Mouse (Mus musculus) MEL (cell line): ENCODE results near the gene Tia1. TPM values are rescaled to one million over a fixed set of nuclear protein-coding genes. Genes with fewer than 3 reads are reported as not detected.
A peak's percentile ranks its signal among the peaks of the same experiment; 100 is the strongest.

Experiments
- DNase-seq: peaks from one replicate; pipeline ENCODE4 v3.0.0; 2011; ENCODE audit warnings: low read depth, low spot score
- H3K27ac ChIP-seq: 2 replicates; pipeline ENCODE4 v1.5.1; 2012; ENCODE audit warnings: low read depth, mild to moderate bottlenecking, control low read depth, low read length, moderate library complexity; ENCODE audit not compliant: control insufficient read depth
- H3K27me3 ChIP-seq, 2 experiments: fragments of 150-350 bp in 1 of 2; sonication (generic) in 1 of 2; 2 replicates each; pipeline ENCODE4 v1.6.1; 2012; ENCODE audit warnings: low read length in 2 of 2, mild to moderate bottlenecking in 2 of 2, improper control_type of control experiment in 1 of 2, moderate library complexity in 1 of 2; ENCODE audit not compliant: insufficient read depth in 2 of 2, control insufficient read depth in 1 of 2
- H3K36me3 ChIP-seq, 2 experiments: 2 replicates each; pipeline ENCODE4 v1.6.1; 2012 to 2014; ENCODE audit warnings: low read length in 2 of 2, improper control_type of control experiment in 1 of 2, inconsistent platforms in 1 of 2, mild to moderate bottlenecking in 1 of 2; ENCODE audit not compliant: insufficient read depth in 2 of 2, control insufficient read depth in 1 of 2
- H3K4me1 ChIP-seq, 2 experiments: fragments of 150-350 bp in 1 of 2; sonication (generic) in 1 of 2; 2 replicates each; pipeline ENCODE4 v1.6.1; 2012; ENCODE audit warnings: low read length in 2 of 2, improper control_type of control experiment in 1 of 2, mild to moderate bottlenecking in 1 of 2; ENCODE audit not compliant: insufficient read depth in 2 of 2, control insufficient read depth in 1 of 2
- H3K4me3 ChIP-seq, 2 experiments: fragments of 150-350 bp in 1 of 2; sonication (generic) in 1 of 2; 2 replicates each; pipeline ENCODE4 v1.5.1; 2012; ENCODE audit warnings: low read depth in 2 of 2, low read length in 2 of 2, mild to moderate bottlenecking in 2 of 2, moderate library complexity in 2 of 2, control low read depth in 1 of 2, improper control_type of control experiment in 1 of 2; ENCODE audit not compliant: control insufficient read depth in 1 of 2, insufficient read depth in 1 of 2
- H3K79me2 ChIP-seq: 2 replicates; pipeline ENCODE4 v1.6.1; 2012; ENCODE audit warnings: mild to moderate bottlenecking, low read length, moderate library complexity; ENCODE audit not compliant: control insufficient read depth, poor library complexity, insufficient read depth
- H3K9ac ChIP-seq: 2 replicates; pipeline ENCODE4 v1.6.1; 2012; ENCODE audit warnings: low read depth, mild to moderate bottlenecking, control low read depth, low read length, moderate library complexity; ENCODE audit not compliant: control insufficient read depth, poor library complexity, severe bottlenecking
- H3K9me3 ChIP-seq: fragments of 150-350 bp; sonication (generic); replicated peaks from 2 replicates; pipeline ENCODE4 v1.6.1; 2012; ENCODE audit warnings: mild to moderate bottlenecking, low read length, improper control_type of control experiment, moderate library complexity; ENCODE audit not compliant: insufficient read depth
- BHLHE40 ChIP-seq: IDR thresholded peaks from 2 replicates; pipeline ENCODE4 v1.6.1; 2012; ENCODE audit warnings: low read depth, mild to moderate bottlenecking, inconsistent platforms, low read length, improper control_type of control experiment, borderline replicate concordance
- CHD2 ChIP-seq: IDR thresholded peaks from 2 replicates; pipeline ENCODE4 v1.6.1; 2011; ENCODE audit warnings: low read length, improper control_type of control experiment
- CTCF ChIP-seq, 3 experiments: IDR thresholded peaks in 2 of 3; conservative IDR thresholded peaks in 1 of 3; 2 replicates each; pipeline ENCODE4 v1.5.1; 2011 to 2012; ENCODE audit warnings: low read length in 3 of 3, low read depth in 2 of 3, mild to moderate bottlenecking in 2 of 3, improper control_type of control experiment in 1 of 3, inconsistent platforms in 1 of 3, mixed read lengths in 1 of 3, moderate library complexity in 1 of 3; ENCODE audit not compliant: control insufficient read depth in 1 of 3, insufficient read depth in 1 of 3, poor library complexity in 1 of 3, severe bottlenecking in 1 of 3
- ELF1 ChIP-seq: IDR thresholded peaks from 2 replicates; pipeline ENCODE4 v1.6.1; 2014; ENCODE audit warnings: low read depth, mild to moderate bottlenecking, inconsistent platforms, low read length, improper control_type of control experiment, moderate library complexity
- EP300 ChIP-seq, 2 experiments: IDR thresholded peaks; 2 replicates each; pipeline ENCODE4 v1.6.1; 2011; ENCODE audit warnings: improper control_type of control experiment in 2 of 2, low read length in 2 of 2, low read depth in 1 of 2, mild to moderate bottlenecking in 1 of 2
- ETS1 ChIP-seq: IDR thresholded peaks from 2 replicates; pipeline ENCODE4 v1.6.1; 2012; ENCODE audit warnings: low read depth, mild to moderate bottlenecking, inconsistent platforms, low read length, improper control_type of control experiment, moderate library complexity
- GATA1 ChIP-seq: IDR thresholded peaks from 2 replicates; pipeline ENCODE4 v1.6.1; 2011; ENCODE audit warnings: low read depth, low read length, improper control_type of control experiment
- JUND ChIP-seq: IDR thresholded peaks from 2 replicates; pipeline ENCODE4 v1.6.1; 2011; ENCODE audit warnings: low read depth, mild to moderate bottlenecking, improper control_type of control experiment, low read length
- MAFK ChIP-seq: IDR thresholded peaks from 2 replicates; pipeline ENCODE4 v1.6.1; 2011; ENCODE audit warnings: low read depth, mild to moderate bottlenecking, low read length, improper control_type of control experiment, borderline replicate concordance
- MAX ChIP-seq: IDR thresholded peaks from 2 replicates; pipeline ENCODE4 v1.6.1; 2011; ENCODE audit warnings: low read length, improper control_type of control experiment
- MAZ ChIP-seq: IDR thresholded peaks from 2 replicates; pipeline ENCODE4 v1.6.1; 2012; ENCODE audit warnings: low read depth, mild to moderate bottlenecking, inconsistent platforms, low read length, improper control_type of control experiment
- MEF2A ChIP-seq: IDR thresholded peaks from 2 replicates; pipeline ENCODE4 v1.6.1; 2014; ENCODE audit warnings: low read depth, mild to moderate bottlenecking, inconsistent platforms, low read length, improper control_type of control experiment; ENCODE audit not compliant: poor library complexity, insufficient replicate concordance, severe bottlenecking; ENCODE audit errors: extremely low read depth
- MXI1 ChIP-seq: IDR thresholded peaks from 2 replicates; pipeline ENCODE4 v1.6.1; 2011; ENCODE audit warnings: mild to moderate bottlenecking, low read depth, low read length, improper control_type of control experiment
- MYB ChIP-seq: IDR thresholded peaks from 2 replicates; pipeline ENCODE4 v1.6.1; 2011; ENCODE audit warnings: mild to moderate bottlenecking, low read depth, low read length, improper control_type of control experiment
- MYC ChIP-seq: IDR thresholded peaks from 2 replicates; pipeline ENCODE4 v1.6.1; 2011; ENCODE audit warnings: low read depth, mild to moderate bottlenecking, low read length, improper control_type of control experiment, moderate library complexity
- NELFE ChIP-seq: IDR thresholded peaks from 2 replicates; pipeline ENCODE4 v1.6.1; 2011; ENCODE audit warnings: low read depth, low read length, improper control_type of control experiment
- NRF1 ChIP-seq: IDR thresholded peaks from 2 replicates; pipeline ENCODE4 v1.6.1; 2014; ENCODE audit warnings: low read depth, mild to moderate bottlenecking, inconsistent platforms, low read length, improper control_type of control experiment, moderate library complexity; ENCODE audit not compliant: poor library complexity, insufficient read depth, severe bottlenecking
- POLR2AphosphoS2 ChIP-seq: IDR thresholded peaks from 2 replicates; pipeline ENCODE4 v1.6.1; 2011; ENCODE audit warnings: low read length, improper control_type of control experiment
- POLR2AphosphoS5 ChIP-seq: IDR thresholded peaks from 2 replicates; pipeline ENCODE4 v1.6.1; 2012; ENCODE audit warnings: low read depth, borderline replicate concordance, mild to moderate bottlenecking, inconsistent platforms, low read length, moderate library complexity, mixed read lengths
- RAD21 ChIP-seq: IDR thresholded peaks from 2 replicates; pipeline ENCODE4 v1.6.1; 2011; ENCODE audit warnings: mild to moderate bottlenecking, low read depth, low read length, improper control_type of control experiment
- RCOR1 ChIP-seq: IDR thresholded peaks from 2 replicates; pipeline ENCODE4 v1.6.1; 2012; ENCODE audit warnings: low read depth, mild to moderate bottlenecking, inconsistent platforms, low read length, improper control_type of control experiment
- SIN3A ChIP-seq: IDR thresholded peaks from 2 replicates; pipeline ENCODE4 v1.6.1; 2012; ENCODE audit warnings: low read length, improper control_type of control experiment, inconsistent platforms
- SMC3 ChIP-seq: IDR thresholded peaks from 2 replicates; pipeline ENCODE4 v1.6.1; 2011; ENCODE audit warnings: low read depth, low read length, improper control_type of control experiment
- TAL1 ChIP-seq: IDR thresholded peaks from 2 replicates; pipeline ENCODE4 v1.6.1; 2012; ENCODE audit warnings: mild to moderate bottlenecking, inconsistent platforms, low read length, moderate library complexity, mixed read lengths
- TBP ChIP-seq: IDR thresholded peaks from 2 replicates; pipeline ENCODE4 v1.8.0; 2011; ENCODE audit warnings: low read depth, low read length, improper control_type of control experiment
- TCF12 ChIP-seq: IDR thresholded peaks from 2 replicates; pipeline ENCODE4 v1.6.1; 2014; ENCODE audit warnings: low read depth, mild to moderate bottlenecking, inconsistent platforms, low read length, improper control_type of control experiment, moderate library complexity
- UBTF ChIP-seq: IDR thresholded peaks from 2 replicates; pipeline ENCODE4 v1.6.1; 2012; ENCODE audit warnings: low read depth, mild to moderate bottlenecking, inconsistent platforms, low read length, improper control_type of control experiment, moderate library complexity, borderline replicate concordance; ENCODE audit not compliant: insufficient read depth
- USF2 ChIP-seq, 2 experiments: IDR thresholded peaks; 2 replicates each; pipeline ENCODE4 v1.6.1; 2011 to 2012; ENCODE audit warnings: improper control_type of control experiment in 2 of 2, low read length in 2 of 2, borderline replicate concordance in 1 of 2, inconsistent platforms in 1 of 2, low read depth in 1 of 2, mild to moderate bottlenecking in 1 of 2; ENCODE audit not compliant: insufficient read depth in 1 of 2
- ZC3H11A ChIP-seq: IDR thresholded peaks from 2 replicates; pipeline ENCODE4 v1.6.1; 2012; ENCODE audit warnings: low read depth, mild to moderate bottlenecking, inconsistent platforms, low read length, improper control_type of control experiment
- ZKSCAN1 ChIP-seq: IDR thresholded peaks from 2 replicates; pipeline ENCODE4 v1.6.1; 2012; ENCODE audit warnings: low read depth, mild to moderate bottlenecking, inconsistent platforms, low read length, improper control_type of control experiment, moderate library complexity
- ZMIZ1 ChIP-seq: IDR thresholded peaks from 2 replicates; pipeline ENCODE4 v1.6.1; 2012; ENCODE audit warnings: low read depth, mild to moderate bottlenecking, inconsistent platforms, low read length, improper control_type of control experiment, moderate library complexity
- ZNF384 ChIP-seq: IDR thresholded peaks from 2 replicates; pipeline ENCODE4 v1.6.1; 2012; ENCODE audit warnings: low read depth, mild to moderate bottlenecking, inconsistent platforms, low read length, improper control_type of control experiment
- polyA plus RNA-seq, 2 experiments: library from polyadenylated mRNA; stranded (reverse) in 1 of 2; unstranded in 1 of 2; fragments of >175 nt in 1 of 2; fragments of >200 nt in 1 of 2; gene quantifications; 2 replicates each; pipeline versions ENCODE4 v1.2.1 to v1.2.4; 2012; ENCODE audit warnings: low replicate concordance in 2 of 2, low read depth in 1 of 2; ENCODE audit not compliant: insufficient read length in 2 of 2, insufficient read depth in 1 of 2, missing spikeins in 1 of 2
- total RNA-seq: library from RNA; depleted of rRNA; stranded (reverse); fragments of 300-350 nt; gene quantifications from 2 replicates; pipeline ENCODE4 v1.2.3, GENCODE M21; 2012

Tia1 gene
- total and polyA plus RNA-seq, 3 experiments = 21.5 to 25.3 TPM; not detected in 1

DNA sequence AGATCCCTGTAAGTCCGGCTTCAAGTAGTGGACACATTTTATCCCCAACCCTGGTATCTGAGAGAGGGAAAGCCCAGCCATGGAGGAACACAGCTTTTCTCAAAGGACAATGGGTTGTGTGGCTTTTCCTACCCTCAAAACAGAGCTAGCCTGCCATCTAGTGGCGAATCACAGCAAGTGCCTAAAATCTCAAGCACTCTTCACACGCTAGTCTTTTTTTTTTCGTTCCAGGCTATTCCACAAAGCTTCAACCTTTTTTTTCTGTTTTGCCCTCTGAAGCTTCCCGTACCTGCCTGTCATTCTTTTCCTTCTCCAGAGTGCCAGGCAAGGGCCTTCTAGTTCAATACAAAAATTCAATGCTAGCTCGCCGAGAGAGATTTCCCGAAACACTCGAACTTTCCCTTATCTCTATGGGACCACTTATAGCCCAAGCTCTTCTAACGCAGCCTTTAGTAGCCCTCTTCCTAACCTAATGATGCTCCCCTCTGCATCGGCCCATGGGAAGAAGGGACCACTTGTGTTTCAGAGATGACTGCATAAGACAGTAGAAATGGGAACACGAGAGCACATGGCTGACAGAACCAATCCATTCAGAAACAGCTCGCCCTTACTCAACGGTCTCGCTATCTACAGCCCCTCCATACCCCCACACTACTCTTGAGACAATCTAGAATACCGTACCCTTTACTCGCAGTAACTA lies 39.4 kb upstream of the Tia1 start:
- TF ChIP-seq MAZ (no peak), CHD2 (no peak), RCOR1 (no peak), TAL1 (no peak), MXI1 (peak; percentile 78), POLR2AphosphoS5 (no peak), MAFK (no peak), ZNF384 (peak; percentile 95), MYB (no peak), MYC (peak; percentile 41; the same call in 1 of the 2 replicates), ETS1 (no peak), NELFE (no peak; the same call in 1 of the 2 replicates), ZMIZ1 (no peak), ZKSCAN1 (no peak), UBTF (no peak), MAX (peak; percentile 39), TBP (0 out of 2 replicates have a peak, but pooled peaks have one; percentile 25), JUND (no peak), EP300 (IDR thresholded peaks at IDR 0.05; ENCODE audit: low read depth in 1 of 2, low read length in 2 of 2) (no peak), MEF2A (no peak), GATA1 (peak; percentile 37; the same call in 1 of the 2 replicates), ZC3H11A (peak; percentile 91), ELF1 (no peak), SMC3 (peak; percentile 86), TCF12 (0 out of 2 replicates have a peak, but pooled peaks have one; percentile 10), SIN3A (peak; percentile 36; the same call in 1 of the 2 replicates), CTCF (IDR thresholded peaks at IDR 0.05 in 2 of 3, conservative IDR thresholded peaks at IDR 0.05 in 1 of 3; ENCODE audit: control insufficient read depth in 1 of 3, insufficient read depth in 1 of 3, low read depth in 2 of 3, low read length in 3 of 3, poor library complexity in 1 of 3, severe bottlenecking in 1 of 3) (peak; percentile 79 to 96 (median 84)), BHLHE40 (no peak), POLR2AphosphoS2 (no peak), RAD21 (peak; percentile 93), USF2 (IDR thresholded peaks at IDR 0.05; ENCODE audit: borderline replicate concordance in 1 of 2, insufficient read depth in 1 of 2, low read depth in 1 of 2, low read length in 2 of 2) (no peak), NRF1 (no peak)
- TF ChIP-seq, all 39 proteins: peak for 12
- peaks cover 0 to 10% of the 10 kb centered on the region in 2 experiments; a peak in 2 of 4 replicates for H3K36me3 ChIP-seq
- DNase-seq = peak; percentile 88
- H3K79me2 ChIP-seq = peaks cover 11% of the 10 kb centered on the region
- H3K9me3 ChIP-seq = no peaks in the 10 kb centered on the region
- H3K9ac ChIP-seq = peak overlapping the region; percentile 74
- H3K4me1 ChIP-seq = peaks cover 0 to 10% of the 10 kb centered on the region in 2 experiments; a peak in 2 of 4 replicates
- H3K27ac ChIP-seq = peak overlapping the region; percentile 63
- peak overlapping the region; percentile 62 to 65 for H3K4me3 ChIP-seq
- no peaks in the 10 kb centered on the region for H3K27me3 ChIP-seq
